Mouse (Mus musculus) left cerebral cortex, postnatal 14 days (tissue): ENCODE results near the gene Gm20481. TPM values are rescaled to one million over a fixed set of nuclear protein-coding genes. Genes with fewer than 3 reads are reported as not detected.
A peak's percentile ranks its signal among the peaks of the same experiment; 100 is the strongest.
"Not testable (repeated sequence)": the region's sequence is repeated elsewhere in the genome, so short reads cannot be mapped to it uniquely, and the experiment has no call there.

Experiments used
- DNase-seq, 2 experiments: peaks; one replicate each; pipeline ENCODE4 v3.0.0; 2021 to 2022; ENCODE audit warnings: low spot score in 2 of 2, mixed read lengths in 1 of 2
- intact Hi-C: fragments of 180-260 bp; cut with DNase I; formaldehyde crosslinking; loops from one replicate; pipeline ENCODE4 v1.15.1; 2025
- long read RNA-seq, 2 experiments: library from polyadenylated mRNA; stranded (forward); transcript quantifications; one replicate each; pipeline ENCODE4 v2.0.0; 2021
- total RNA-seq, 2 experiments: library from RNA; stranded (reverse); gene quantifications; 2 replicates each; pipeline ENCODE4 v1.2.3; 2021

Gene Gm20481
- not detected for total RNA-seq
- long read RNA-seq, experiment 1, result 0 reads
- long read RNA-seq, experiment 2, result 0 reads

DNA sequence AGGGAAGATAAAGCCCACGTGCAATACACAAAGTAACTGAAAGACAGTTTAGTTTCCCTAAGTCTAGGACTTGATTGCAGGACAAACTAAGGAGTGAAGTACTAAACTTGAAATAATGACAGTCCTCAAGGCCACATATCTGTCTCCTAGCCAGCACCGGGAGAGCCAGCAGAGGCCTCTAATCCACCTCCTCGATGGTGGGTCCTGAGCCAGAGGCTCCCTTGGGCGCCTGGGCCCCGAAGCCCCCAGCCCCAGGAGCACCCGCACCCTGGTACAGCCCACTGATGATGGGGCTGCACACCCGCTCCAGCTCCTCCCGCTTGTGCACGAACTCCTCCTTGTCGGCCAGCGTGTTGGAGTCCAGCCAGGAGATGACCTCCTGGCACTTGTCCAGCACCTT is at the start of gene Gm20481:
Gene Gm20481, plus strand, starts transcription at position 91 of the 400 bp plus-strand sequence.
- not testable (repeated sequence) for DNase-seq

DNA sequence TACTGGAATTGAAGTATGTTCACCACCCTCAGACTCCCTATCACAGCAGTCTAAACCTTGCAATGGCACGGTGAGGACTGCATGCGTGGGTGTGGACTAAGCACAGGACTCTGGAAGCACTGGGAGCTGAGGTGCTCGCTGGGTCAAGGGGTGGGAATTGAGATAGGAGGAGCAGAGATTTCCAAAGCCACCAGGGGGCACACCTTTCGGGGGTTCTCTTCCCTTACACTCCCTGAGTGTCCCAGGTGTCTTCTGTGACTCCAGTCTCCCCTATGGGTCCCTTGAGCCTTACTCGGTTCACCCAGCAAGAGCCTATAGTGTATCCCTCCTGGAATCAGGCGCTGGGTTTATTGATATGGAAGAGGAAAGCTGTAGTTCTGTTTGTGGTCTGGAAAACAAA is 46.8 kb upstream of the Gm20481 start:
- intact Hi-C loops, result loop anchor here (5.0 kb wide), 1 partner anchor 59 kb away; the partner anchor contains the start of gene Lsm2
- DNase-seq, result no peak

More for the DNA sequence above, at the start of gene Gm20481:
- intact Hi-C loops, result not testable (repeated sequence)

DNA sequence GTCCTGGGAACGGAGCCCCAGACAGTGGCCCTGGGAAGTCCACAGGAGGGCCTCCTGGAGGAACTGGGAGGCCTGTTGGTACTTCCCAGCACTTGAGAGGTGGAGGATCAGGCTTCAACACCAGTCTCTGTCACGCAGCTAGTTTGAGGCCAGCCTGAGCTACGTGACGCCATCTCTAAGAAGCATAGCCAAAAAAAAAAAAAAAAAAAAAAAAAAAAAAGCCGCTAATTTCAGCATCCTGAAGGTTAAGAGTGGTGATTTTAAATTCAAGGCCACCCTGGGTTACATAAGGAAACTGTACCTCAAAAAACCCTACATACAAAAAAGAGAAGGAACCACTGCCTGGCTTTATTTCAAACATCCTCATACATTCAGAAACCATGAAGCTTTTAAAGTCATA is 45.5 kb upstream of the Gm20481 start:
- intact Hi-C loops, result loop anchor here (5.0 kb wide), 1 partner anchor 58 kb away; the partner anchor contains the start of gene Lsm2
- no peak for DNase-seq

DNA sequence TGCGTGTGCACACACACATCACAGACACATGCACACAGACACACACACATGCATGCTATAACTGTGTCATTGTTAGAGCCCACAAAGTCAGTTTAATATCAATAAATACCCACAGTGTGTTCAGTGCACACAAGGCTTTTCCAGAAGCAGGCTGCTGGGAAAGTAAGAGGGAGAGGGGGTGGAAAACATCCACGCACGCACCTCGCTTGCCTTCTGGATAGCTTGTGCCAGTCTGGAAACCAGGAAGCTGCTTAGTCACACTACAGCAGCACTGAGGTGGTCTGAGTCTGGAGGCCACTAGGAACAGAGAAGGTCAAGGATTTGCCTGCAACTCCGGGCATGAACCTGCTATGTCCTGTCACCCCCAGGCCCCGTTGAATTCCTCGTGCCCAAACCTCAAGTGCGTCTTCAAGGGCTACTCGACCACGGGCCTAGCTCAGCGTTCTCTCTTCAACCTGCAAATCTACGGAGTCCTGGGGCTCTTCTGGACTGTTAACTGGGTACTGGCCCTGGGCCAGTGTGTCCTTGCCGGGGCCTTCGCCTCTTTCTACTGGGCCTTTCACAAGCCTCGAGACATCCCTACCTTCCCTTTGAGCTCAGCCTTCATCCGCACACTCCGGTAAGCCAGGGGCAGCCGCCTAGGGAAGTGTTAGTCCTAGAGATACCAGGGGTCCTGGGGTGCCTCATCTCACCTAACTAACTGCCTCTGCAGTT is 42.2 kb upstream of the Gm20481 start:
- intact Hi-C loops, result no loop called here

DNA sequence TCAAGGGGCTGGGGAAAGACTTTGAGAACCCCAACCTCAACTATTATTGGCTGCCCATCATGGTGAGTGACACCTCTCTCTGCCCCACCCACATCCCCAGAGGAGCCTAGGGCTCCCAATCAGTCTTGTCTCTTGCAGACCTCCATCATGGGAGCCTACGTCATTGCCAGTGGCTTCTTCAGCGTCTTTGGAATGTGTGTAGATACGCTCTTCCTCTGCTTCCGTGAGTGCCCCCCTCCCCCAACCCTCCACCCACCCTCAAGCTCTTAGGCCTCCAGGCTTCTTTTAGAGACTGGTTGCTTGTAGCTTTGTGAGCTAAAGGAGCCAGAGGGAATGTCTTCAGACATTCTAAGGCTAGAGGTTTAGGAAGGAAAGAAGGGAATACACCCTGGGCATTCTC is 40.9 kb upstream of the Gm20481 start:
- intact Hi-C loops, result no loop called here
- DNase-seq, result no peak

More for the DNA sequence above, 42.2 kb upstream of the Gm20481 start:
- DNase-seq, result peak; percentile 31 to 38

DNA sequence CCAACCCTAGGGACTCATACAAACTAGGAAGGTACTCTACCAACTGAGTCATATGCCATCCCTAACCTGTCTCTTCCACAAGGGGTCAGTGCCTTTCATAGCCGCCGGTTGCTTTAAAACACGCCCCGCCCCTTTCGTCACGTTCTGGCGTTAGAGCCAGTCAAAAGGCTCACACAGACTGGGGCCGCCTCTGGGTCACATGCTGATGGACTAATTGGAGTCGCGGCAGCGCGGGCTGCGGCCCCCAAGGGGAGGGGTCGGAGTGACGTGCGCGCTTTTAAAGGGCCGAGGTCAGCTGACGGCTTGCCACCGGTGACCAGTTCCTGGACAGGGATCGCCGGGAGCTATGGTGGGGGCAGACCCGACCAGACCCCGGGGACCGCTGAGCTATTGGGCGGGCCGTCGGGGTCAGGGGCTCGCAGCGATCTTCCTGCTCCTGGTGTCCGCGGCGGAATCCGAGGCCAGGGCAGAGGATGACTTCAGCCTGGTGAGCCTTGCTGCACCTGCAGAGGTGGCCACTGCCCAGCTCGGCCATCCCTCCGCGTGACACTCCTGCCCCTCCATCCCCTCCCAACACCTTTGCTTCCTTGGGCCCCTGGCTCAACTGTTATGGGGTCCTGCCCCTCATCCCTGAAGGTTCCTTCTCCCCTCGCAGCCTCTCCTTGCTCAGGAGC is 38.5 kb upstream of the Gm20481 start, which contains the start of gene Neu1:
Gene Neu1, plus strand, starts transcription at position 193 of the 674 bp plus-strand sequence.
- DNase-seq, result peak; percentile 98 to 99
- intact Hi-C loops, result no loop called here

DNA sequence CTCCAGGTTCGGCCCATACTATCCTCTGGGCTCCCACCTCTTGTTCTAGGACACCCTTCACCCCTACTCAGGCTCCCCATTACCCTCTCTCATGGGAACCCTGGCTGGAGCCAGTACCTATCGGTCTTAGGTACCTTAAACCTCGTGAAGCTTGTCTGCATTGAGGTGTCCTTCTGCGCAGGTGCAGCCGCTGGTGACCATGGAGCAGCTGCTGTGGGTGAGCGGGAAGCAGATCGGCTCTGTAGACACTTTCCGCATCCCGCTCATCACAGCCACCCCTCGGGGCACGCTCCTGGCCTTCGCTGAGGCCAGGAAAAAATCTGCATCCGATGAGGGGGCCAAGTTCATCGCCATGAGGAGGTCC is 38.0 kb upstream of the Gm20481 start:
- DNase-seq, result peak in 1 of 2 experiments; percentile 48

DNA sequence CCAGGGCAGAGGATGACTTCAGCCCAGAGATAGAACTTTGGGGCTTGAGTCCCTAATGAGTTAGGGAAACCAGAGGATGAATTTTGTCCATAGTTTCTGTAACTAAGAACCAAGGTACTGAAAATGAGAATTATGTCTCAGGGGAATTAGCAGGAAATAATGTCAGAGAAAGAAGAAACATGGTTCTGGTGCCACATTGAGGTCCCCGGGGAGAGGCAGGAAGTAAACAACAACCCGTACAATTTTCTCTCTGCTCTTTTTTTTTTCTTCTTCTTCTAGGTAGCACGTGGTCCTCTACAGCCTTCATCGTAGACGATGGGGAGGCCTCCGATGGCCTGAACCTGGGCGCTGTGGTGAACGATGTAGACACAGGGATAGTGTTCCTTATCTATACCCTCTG is 37.4 kb upstream of the Gm20481 start:
- intact Hi-C loops, result no loop called here
- no peak for DNase-seq

More for the DNA sequence above, 38.0 kb upstream of the Gm20481 start:
- intact Hi-C loops, result no loop called here

DNA sequence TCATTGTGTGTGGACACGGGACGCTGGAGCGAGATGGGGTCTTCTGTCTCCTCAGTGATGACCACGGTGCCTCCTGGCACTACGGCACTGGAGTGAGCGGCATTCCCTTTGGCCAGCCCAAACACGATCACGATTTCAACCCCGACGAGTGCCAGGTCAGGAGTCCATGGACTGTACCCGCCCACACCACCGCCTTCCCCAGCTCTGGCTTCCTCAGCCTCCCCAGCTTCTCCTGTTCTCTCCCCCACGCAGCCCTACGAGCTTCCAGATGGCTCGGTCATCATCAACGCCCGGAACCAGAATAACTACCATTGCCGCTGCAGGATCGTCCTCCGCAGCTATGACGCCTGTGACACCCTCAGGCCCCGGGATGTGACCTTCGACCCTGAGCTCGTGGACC is 35.7 kb upstream of the Gm20481 start:
- intact Hi-C loops, result no loop called here
- DNase-seq, result no peak

DNA sequence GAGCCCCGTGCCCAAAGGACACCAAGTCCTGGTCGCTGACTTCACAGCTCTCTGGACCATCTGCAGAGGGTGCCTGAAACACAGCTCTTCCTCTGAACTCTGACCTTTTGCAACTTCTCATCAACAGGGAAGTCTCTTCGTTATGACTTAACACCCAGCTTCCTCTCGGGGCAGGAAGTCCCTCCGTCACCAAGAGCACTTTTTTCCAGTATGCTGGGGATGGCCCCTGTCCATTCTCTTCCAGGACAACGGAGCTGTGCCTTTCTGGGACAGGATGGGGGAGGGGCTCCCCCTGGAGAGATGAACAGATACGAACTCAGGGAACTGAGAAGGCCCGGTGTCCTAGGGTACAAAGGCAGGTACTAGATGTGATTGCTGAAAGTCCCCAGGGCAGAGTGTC is 34.9 kb upstream of the Gm20481 start:
- no peak for DNase-seq
- intact Hi-C loops, result no loop called here

DNA sequence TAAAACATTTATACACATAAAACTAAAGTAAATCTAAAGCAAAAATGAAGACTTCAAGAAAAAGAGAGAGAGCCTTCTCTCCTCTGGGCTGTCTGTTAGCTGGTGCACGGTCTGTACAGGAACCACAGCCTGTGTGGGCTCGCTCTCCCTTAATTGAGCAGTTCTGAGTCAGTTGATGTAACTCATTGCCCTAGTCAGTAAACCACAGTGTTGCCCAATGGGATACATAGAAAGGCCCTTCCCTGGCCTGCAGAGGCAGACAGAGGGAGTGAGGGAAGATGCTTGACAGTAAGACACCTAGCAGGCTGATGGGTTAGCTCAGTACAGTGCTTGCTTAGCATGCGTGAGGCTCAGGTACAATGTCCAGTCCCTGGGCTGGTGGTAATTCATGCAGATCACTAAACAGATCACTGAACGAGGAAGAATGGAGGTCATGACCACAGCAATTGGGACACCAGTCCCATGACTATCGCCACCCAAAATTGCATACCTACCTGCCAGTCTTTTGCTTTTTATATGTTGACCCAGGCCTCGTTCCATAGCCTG is 31.7 kb upstream of the Gm20481 start:
- intact Hi-C loops, result no loop called here

DNA sequence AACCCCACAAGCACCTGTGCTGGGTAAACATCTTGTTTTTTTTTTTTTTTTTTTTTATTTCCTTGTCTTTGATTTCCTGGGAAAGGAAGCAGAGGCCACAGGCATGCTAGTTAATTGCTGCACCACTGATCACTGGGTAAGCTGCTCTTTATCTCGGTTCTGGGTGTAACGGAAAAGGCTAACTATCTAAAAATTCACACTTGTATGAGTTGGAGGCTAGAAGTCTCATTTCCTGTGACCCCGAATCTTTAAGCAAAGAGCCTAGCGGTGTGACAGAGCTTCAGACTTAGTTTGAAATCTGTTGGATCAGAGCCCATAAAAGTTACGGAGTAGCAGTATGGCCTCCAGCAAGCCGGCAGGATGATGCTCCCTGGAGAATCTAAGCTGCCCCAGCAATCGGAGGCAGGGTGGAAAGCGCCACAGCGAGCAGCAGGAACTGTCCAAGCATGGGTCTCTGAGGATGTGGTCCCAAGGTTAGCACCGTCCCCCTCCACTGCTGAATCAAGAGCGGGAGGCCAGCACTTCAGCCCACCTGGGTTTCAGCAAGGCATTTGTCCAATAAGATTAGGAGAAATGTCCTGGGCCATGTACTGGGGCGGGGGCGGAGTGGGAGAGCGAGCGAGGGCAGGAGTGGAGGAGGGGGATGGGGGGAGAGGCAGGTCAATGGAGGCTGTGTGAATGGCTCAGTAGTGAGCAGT is 28.2 kb upstream of the Gm20481 start:
- intact Hi-C loops, result no loop called here
- no peak for DNase-seq

More for the DNA sequence above, 31.7 kb upstream of the Gm20481 start:
- no peak for DNase-seq

DNA sequence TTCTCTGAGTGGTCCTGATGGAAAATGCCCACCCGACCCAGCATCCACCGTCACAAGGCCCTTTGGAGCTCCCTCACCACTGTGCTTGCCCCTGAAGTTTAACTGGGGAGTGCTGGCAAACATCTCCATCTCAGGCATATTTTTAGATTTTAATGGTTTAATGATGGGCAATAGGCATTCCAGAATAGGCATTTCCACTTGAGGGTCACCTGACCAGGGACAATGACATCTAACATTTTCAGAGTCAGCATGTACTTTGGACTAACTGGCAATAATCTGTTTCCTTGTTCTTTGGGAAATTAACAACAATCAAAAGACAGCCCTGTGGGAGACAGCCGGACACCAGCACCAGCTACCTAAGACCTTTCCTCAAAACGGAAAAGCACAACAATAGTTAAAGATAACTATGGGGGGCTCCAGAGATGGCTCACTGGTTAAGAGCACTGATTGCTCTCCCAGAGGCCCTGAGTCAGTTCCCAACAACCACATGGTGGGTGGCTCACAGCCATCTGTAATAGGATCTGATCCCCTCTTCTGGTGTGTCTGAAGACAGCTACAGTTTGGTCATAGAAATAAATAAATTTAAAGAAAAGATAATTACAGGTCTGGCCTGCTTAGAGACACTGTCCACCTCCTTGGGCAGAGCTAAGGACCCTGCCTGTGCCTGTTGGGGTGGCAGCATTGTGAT is 26.4 kb upstream of the Gm20481 start:
- no peak for DNase-seq
- intact Hi-C loops, result no loop called here

DNA sequence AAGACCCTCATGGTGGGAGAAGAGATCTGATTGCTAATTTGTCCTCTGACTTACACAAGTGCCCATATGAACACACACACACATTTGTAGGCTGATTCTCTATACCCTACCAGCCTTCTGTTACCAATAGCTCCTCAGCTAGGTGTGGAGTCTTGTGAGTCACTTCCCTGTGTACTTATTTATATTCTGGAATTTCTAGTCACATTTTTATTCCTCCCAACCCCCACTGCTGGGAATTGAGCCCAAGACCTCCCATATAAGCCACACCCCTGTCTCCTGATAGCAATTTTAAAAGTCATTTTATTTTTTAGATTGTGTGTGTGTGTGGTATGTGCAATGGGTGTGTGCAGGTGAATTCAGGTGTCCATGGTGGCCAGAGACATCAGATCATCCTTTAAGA is 25.4 kb upstream of the Gm20481 start:
- intact Hi-C loops, result no loop called here
- DNase-seq, result no peak

DNA sequence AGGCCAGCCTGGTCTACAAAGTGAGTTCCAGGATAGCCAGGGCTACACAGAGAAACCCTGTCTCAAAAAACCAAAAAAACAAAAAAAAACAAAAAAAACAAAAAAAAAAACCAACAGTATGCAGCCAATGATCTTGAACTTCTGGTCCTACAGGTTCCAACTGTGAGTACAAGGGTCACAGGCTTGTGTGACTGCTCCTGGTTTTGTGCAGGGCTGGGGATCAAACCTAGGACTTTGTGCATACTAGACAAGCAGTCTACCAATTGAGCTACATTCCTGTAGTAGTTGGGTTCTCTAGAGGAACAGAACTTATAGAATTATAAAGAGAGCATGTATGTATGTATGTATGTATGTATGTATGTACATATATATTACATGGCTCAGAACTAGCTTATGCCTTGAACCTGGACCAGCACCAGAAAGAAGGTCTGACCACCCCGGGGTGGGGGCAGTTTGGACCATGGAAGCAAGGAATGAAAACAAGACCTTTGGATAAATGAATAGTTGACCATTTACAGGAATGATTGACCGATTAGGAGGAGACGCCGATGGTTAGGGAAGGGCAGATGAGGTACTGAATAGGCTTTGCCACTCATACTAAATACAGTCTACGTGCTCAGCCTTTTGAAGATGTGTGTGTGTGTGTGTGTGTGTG is 23.1 kb upstream of the Gm20481 start:
- DNase-seq, result no peak
- intact Hi-C loops, result loop anchor here (5.0 kb wide), 1 partner anchor 94 kb away; the partner anchor contains the start of genes Nelfe and Skiv2l

DNA sequence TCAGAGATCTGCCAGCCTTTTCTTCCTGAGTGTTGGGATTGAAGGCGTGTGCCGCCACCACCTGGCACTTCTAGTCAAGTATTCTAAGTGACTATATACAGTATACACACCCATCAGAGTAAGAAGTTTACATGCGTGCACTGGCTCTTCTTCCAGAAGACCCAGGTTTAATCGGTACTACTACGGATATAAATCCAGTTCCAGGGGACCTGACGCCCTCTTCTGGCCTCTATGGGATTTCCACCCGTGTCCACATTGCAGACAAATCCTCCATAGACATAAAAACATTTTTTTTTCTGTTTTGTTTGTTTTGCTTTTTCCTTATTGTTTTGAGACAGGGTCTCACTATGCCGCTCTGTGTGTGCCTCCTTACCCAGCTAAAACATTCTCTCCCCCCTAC is 22.1 kb upstream of the Gm20481 start:
- intact Hi-C loops, result loop anchor here (5.0 kb wide), 1 partner anchor 95 kb away; the partner anchor contains the start of genes Nelfe and Skiv2l
- no peak for DNase-seq

DNA sequence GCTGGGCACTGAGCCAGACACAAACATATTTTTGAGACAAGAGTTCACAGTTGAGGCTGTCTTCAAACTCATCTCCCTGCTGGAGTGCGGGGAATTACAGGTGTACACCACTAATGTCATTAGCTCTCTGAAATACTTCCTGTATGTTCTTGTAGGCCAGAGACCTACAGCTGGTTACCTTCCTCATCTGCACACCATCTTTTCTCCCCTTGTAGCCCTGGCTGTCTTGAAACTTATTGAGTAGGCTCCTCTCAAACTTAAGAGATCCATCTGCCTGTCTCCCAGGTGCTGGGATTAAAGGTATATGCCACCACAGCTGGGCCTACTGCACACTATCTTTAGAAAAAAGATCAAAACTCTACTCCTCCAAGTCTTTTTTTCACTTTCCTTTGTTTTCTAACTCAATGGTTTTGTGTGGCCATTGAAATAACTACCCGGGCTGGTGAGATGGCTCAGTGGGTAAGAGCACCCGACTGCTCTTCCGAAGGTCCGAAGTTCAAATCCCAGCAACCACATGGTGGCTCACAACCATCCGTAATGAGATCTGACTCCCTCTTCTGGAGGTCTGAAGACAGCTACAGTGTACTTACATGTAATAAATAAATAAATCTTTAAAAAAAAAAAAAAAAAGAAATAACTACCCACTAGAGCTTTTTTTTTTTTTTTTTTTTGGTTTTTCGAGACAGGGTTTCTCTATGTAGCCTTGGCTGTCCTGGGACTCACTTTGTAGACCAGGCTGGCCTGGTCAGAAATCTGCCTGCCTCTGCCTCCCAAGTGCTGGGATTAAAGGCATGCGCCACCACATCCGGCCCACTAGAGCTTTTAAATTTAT is 20.8 kb upstream of the Gm20481 start:
- DNase-seq, result not testable (repeated sequence)
- intact Hi-C loops, result loop anchor here (5.0 kb wide), 1 partner anchor 97 kb away; the partner anchor contains the start of genes Nelfe and Skiv2l

DNA sequence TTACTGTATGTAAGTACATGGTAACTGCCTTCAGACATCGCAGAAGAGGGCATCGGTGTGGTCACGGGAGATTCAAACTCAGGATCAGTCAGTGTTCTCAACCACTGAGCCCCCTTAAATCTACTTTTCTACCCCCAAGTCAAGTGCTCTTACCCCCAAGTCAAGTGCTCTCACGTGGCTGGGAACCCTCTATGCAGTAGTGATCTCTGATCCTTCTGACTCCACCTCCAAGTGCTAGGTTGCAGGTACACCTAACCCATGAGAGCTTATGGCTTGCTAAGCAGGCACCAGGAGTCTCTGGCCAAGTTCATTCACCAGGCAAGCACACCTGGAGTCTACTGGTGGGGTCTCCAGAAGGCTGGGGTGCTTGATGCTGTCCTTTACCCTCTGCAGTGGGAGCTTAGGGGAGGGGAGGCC is 20.2 kb upstream of the Gm20481 start:
- intact Hi-C loops, result loop anchor here (5.0 kb wide), 1 partner anchor 97 kb away; the partner anchor contains the start of genes Nelfe and Skiv2l
- DNase-seq, result no peak
